Mouse (Mus musculus) lung, postnatal 36 days (tissue): Measurements from ENCODE around the gene Sptbn2.
"Not testable (repeated sequence)": the region's sequence is repeated elsewhere in the genome, so short reads cannot be mapped to it uniquely, and the experiment has no call there.

Experiments
- DNase-seq: peaks from one replicate; pipeline ENCODE4 v3.0.0; 2022; ENCODE audit warnings: mixed read lengths

Sptbn2 gene

GRCm38 (mm10) chr19:4729186-4729585 is 18.2 kb downstream of the Sptbn2 start:
- DNase-seq: no peak

DNA sequence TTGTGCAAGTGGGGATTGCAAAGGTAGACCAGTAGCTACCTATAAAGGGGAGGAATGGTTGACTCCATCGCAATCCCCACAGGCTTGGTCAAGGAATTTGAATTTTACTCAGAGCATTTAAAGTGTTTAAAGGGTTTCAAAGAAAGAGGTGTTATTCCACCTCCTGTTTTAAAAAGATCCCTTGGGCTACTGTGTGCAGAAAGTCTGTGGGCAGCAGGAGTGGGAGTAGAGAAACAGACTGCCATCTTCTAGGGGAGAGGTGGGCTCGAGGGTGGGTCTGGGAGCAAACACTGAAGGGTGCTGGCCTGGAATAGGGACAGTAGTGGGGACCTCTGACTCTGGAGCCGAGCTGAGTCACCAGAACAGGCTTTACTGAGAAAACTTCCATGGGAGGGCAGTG is 22.1 kb downstream of the Sptbn2 start:
- DNase-seq: no peak

GRCm38 (mm10) chr19:4737866-4738265 is 26.9 kb downstream of the Sptbn2 start:
- DNase-seq: no peak

DNA sequence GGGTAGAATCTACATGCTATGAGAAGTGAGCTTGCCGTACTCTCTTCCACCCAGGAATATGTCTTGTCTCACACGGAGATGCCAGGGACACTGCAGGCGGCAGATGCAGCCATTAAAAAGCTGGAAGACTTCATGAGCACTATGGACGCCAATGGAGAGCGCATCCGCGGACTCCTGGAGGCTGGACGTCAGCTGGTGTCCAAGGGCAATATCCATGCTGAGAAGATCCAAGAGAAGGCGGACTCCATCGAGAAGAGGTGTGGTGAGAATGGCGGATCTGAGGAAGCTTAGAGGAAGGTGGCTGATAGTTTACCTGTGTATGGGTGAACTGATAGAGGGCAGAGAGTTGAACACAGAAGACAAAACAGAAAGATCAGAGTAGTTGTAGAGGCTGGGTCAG is 28.1 kb downstream of the Sptbn2 start:
- no peak for DNase-seq

- no peak for DNase-seq
Measured at GRCm38 (mm10) chr19:4739762-4740161, 28.8 kb downstream of the Sptbn2 start.

DNA sequence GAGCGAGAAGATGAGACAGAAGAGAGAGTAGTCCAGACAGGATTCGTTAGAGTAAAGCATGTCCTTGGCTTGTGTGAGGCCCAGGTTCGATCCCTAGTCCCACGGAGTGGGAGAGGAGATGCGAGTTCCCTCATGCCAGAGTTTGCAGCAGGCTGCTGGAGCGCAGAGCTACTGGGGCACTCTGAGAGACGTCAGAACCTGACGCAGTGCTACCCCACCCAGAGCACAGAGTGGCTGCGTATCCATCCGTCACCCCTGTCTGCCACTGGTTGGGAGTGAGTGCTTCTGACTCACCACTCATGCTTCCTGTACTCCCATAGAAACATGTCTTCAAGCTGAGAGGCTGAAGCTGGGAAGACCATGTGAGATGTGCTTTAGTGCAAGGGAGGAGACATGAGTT is 30.5 kb downstream of the Sptbn2 start:
- no peak for DNase-seq

DNA sequence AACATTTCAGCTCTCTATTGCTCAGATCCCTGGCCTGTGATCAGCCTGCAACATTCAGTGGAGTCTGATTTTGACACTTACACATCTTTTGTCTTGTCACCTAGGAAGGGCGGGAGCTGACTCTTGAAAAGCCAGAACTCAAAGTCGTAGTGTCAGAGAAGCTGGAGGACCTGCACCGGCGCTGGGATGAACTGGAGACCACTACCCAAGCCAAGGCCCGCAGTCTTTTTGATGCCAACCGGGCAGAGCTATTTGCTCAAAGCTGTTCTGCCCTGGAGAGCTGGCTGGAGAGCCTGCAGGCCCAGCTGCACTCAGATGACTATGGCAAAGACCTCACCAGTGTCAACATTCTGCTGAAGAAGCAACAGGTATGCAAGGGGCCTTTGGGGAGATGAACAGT is 31.3 kb downstream of the Sptbn2 start:
- DNase-seq: no peak

DNA sequence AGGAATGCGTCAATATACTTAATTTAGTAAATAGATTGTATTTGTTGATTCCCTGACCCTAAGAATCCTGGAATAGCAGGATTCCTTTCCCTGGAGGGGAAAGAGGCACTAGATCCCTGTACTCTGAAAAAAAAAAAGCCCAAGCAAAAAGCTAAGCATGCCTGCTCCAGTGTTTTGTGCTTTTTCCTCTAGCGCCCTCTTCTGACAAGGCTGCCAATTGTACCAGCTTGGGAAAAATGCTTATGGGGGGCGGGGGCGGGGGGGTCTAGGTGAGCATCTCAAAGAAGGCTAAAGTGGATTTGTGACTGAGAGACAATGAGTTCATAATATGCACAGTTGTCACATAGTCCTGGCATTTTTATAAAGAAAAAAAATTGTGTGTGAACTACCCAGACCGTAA is 32.6 kb downstream of the Sptbn2 start:
- peak; percentile 58 for DNase-seq

DNA sequence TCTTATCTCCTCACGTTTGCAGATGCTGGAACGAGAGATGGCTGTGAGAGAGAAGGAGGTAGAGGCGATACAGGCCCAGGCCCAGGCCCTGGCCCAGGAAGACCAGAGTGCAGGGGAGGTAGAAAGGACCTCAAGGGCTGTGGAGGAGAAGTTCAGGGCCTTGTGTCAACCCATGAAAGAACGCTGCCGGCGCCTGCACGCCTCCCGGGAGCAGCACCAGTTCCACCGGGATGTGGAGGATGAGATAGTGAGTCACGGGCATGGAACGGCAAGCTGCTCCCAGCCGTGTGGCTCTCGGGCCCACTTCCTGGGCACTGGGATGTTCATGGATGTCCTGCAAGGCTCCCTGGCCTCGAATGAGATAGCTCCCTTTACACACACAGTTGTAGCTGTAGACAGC is 33.1 kb downstream of the Sptbn2 start:
- no peak for DNase-seq

- DNase-seq: peak; percentile 11
Measured at GRCm38 (mm10) chr19:4745057-4745456, 34.1 kb downstream of the Sptbn2 start.

- DNase-seq: no peak
Measured at GRCm38 (mm10) chr19:4745681-4746080, 34.7 kb downstream of the Sptbn2 start.

DNA sequence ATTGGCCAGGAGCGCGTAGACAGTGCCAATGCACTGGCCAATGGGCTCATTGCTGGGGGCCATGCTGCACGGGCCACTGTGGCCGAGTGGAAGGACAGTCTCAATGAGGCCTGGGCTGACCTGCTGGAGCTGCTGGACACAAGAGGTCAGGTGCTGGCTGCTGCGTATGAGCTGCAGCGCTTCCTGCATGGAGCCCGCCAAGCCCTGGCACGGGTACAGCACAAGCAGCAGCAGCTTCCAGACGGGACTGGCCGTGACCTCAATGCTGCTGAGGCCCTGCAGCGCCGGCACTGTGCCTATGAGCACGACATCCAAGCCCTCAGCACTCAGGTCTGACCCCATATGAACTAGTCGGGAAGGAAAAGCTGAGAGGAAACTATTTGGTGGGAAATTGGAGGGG is 35.6 kb downstream of the Sptbn2 start:
- DNase-seq: no peak

DNA sequence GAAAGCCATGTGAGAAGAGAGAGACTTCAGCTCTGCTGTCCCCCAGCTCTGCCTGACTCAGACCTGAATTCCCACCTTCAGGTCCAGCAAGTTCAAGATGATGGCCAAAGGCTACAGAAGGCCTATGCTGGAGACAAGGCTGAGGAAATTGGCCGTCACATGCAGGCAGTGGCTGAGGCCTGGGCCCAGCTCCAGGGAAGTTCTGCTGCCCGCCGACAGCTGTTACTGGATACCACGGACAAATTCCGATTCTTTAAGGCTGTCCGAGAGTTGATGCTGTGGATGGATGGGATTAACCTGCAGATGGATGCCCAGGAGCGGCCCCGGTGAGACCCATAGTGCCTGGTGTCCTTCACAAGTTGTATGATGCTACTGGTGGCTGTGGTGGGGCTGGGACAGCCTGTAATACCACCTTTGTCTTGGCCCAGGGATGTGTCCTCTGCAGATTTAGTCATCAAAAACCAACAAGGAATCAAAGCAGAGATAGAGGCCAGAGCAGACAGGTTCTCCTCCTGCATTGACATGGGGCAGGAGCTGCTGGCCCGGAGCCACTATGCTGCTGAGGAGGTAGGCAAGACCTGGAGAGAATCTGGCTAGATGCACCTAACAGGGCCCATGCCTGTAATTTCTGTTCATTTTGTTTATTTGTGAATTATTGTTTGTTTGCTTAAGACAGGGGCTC is 36.8 kb downstream of the Sptbn2 start:
- DNase-seq: no peak

DNA sequence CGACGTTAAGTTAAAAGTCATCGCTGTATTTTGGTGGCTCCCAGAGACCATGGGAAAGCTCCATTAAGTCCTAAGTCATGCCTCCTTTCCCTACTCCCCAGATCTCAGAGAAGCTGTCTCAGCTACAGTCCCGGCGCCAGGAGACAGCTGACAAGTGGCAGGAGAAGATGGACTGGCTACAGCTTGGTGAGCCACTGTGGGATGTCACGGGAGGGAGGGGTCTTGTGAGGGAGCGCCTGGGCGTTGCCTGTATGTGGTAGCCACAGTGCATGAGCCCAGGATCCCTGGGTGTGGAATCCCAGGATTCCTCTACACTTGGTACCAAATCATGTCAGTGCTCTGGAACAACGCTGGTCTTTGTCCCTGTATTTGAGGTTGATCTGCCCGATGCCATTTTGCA is 37.5 kb downstream of the Sptbn2 start:
- no peak for DNase-seq

DNA sequence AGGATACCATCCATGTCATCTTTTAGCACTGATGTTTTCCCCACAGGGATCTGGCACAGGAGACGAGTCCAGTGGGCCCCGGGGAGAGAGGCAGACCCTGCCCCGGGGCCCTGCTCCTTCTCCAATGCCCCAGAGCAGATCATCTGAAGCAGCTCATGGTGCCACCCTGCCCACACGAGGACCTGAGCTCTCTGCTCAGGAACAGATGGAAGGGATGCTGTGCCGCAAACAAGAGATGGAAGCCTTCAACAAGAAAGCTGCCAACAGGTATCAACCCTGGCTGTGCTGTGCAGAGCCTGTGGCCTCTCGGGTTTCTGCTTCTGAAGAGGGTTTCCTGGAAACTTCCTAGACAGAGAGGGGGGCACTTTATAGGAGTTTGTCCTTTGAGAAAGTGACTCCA is 39.0 kb downstream of the Sptbn2 start:
- no peak for DNase-seq

DNA sequence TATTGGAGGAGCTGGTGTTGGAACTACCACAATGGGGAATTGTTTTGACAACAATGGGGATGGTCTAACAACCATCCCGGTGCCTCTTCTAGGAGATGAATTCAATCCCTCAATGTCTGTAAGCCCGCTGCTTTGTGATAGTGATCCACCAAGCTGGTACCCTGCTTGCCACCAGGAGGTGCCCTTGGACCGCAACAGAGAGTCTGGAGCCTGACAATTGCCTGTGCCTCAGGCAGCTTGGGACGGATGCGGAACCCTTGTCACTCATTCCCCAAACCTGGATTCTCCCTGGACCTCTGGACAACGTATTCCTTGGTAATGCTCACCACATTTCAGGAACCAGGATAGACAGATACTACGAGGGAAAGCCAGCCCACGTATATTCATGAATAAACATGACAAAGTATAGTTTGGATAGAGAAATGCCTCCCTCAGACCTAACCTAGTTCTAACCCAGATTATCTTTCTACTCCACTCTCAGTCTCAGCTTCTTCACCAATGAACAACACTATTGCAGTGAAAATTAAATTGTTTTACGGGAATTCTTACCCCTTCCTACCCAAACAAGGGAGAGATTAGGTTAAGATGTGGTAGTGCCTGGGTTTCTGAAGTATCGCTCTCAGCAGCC is 44.7 kb downstream of the Sptbn2 start:
- DNase-seq: peak; percentile 96

DNA sequence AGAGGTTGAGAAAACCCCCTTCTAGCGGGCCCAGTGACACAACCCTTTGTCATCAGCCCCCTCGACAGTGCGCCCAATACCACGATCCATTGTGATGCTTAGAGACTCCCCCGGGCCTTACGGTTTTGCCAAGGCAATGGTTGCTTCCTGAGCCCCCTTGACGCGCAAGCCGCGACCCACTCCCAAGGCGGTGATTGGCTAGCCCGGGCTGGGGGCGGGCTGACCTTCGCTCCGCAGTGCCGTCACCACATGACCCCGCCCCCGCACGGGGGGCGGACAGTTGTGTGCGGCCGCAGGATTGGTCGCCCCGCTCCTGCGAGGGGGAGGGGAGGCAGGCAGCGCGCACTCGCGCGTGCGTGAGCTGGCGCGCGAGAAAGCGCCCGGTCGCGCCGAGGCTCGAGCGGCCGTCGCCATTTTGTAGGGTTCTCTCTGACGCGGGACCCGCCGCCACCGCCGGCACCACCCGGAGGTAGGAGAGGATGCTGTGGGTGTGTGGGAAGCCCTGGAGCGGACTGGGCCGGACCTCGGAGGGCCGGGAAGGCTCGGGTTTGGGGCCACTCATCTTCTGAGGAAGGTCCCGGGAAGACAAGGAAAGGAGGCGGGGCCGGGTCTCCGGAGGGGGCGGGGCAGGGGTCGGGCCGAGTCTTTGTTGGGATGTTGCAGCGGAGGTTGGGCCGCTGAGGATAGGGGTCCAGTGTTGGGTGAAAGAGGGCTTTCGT is 45.4 kb downstream of the Sptbn2 start, which contains the start of gene Rbm4b:
Rbm4b (plus strand) TSS at position 305 of the 719 bp plus-strand sequence.
- DNase-seq: peak; percentile 97

- peak; percentile 8 for DNase-seq
Measured at GRCm38 (mm10) chr19:4756921-4757320, 46.0 kb downstream of the Sptbn2 start.

DNA sequence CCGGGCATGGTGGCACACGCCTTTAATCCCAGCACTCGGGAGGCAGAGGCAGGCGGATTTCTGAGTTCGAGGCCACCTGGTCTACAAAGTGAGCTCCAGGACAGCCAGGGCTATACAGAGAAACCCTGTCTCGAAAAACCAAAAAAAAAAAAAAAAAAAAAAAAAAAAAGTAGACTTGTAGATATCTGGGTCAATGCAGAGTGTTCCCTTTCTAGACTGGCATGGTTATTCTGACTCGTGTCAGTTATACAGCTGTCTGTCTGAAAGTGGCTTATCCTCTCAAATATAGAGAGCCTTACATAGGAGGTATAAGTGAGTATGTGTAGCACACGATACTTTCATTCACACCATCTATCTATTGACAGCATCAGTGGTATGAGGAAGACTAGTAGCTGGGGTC is 49.6 kb downstream of the Sptbn2 start:
- DNase-seq: not testable (repeated sequence)

DNA sequence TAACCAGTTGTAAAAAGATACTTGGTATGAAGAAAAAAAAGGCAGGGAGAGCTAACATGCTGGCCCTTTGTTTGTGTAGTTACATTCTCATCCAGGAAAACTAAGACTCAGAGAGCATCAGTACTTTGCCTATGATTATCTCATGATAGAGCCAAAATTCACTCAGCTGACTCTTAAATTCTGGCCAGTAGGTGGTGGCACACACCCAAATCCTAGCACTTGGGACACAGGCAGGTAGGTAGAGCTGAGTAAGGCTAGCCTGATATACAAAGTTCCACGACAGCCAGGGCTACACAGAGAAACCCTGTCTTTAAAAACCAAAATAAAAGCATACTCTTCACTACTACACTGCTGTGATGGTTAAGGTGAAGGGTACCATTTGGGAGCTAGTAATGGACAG is 51.9 kb downstream of the Sptbn2 start:
- peak; percentile 49 for DNase-seq

GRCm38 (mm10) chr19:4767507-4768148 is 56.7 kb downstream of the Sptbn2 start:
- DNase-seq: no peak

GRCm38 (mm10) chr19:4772785-4773184 is 61.8 kb downstream of the Sptbn2 start:
- no peak for DNase-seq

DNA sequence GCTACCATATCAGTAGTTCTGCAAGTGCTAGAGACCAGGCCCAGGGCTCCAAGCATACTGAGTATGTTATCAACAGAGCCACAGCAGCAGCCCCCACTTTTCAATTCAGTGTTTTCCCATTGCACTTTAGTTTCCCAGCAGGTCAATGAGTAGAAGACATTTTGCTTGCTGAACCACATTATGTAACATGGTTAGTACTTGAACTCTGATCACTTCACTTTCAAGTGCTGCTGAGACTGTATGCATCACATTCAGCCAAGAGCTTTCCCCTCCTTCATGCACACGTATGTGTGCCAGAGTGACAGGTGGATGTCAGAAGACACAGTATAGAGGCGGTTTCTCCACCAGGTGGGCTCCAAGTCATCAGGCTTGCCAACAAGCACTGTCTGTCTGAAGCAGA is 71.9 kb downstream of the Sptbn2 start:
- DNase-seq: peak; percentile 60

DNA sequence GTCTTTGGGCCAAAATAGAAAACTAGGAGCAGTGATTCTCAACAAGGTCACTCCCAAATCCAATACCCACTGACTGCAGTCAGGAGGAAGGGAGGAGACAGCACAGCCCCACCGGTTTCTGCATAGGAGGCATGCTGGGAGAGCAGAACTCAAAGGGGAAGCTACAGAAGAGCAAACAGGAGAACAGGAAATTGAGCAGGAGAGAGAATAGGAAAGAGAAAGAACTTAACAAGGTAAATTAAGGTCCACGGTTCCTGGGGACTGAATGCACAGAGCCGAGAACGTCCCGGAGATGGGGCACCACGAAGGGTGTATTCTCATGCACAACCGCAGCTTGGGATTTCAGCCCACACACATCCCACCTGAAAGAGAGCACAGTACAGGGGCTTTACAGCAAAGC is 74.2 kb downstream of the Sptbn2 start:
- DNase-seq: no peak
